Mouse (Mus musculus) cerebellum, adult (tissue): ENCODE data around the gene Chd9.
"Not testable (repeated sequence)": the region's sequence is repeated elsewhere in the genome, so short reads cannot be mapped to it uniquely, and the experiment has no call there.

Source experiments
- ATAC-seq: cut with Nextera tagmentation; 2 replicates; pipeline ENCODE4 v1.9.2; 2017; ENCODE audit warnings: mild to moderate bottlenecking, moderate library complexity, mixed read lengths; ENCODE audit not compliant: insufficient number of reproducible peaks, low FRiP score, low TSS enrichment

The Chd9 gene

GRCm38 (mm10) chr8:90869920-90870777, 42.0 kb downstream of the Chd9 start:
- peak; percentile 54; the same call in 1 of the 2 replicates for ATAC-seq

GRCm38 (mm10) chr8:90871375-90872080, 43.4 kb downstream of the Chd9 start:
- ATAC-seq = no peak

GRCm38 (mm10) chr8:90873051-90873450, 44.9 kb downstream of the Chd9 start:
- no peak for ATAC-seq

- ATAC-seq = peak; percentile 49
Observed at GRCm38 (mm10) chr8:90876213-90876721, 48.1 kb downstream of the Chd9 start.

GRCm38 (mm10) chr8:90876722-90877429, 48.7 kb downstream of the Chd9 start:
- peak; percentile 59 for ATAC-seq

- no peak for ATAC-seq
Observed at GRCm38 (mm10) chr8:90877430-90877975, 49.4 kb downstream of the Chd9 start.

- ATAC-seq = no peak
Observed at GRCm38 (mm10) chr8:90878551-90878950, 50.4 kb downstream of the Chd9 start.

GRCm38 (mm10) chr8:90880041-90880440, 51.9 kb downstream of the Chd9 start:
- no peak for ATAC-seq

GRCm38 (mm10) chr8:90881181-90881580, 53.0 kb downstream of the Chd9 start:
- no peak for ATAC-seq

- ATAC-seq = no peak
Observed at GRCm38 (mm10) chr8:90882088-90882691, 54.0 kb downstream of the Chd9 start.

GRCm38 (mm10) chr8:90885671-90886368, 57.7 kb downstream of the Chd9 start:
- peak; percentile 49; the same call in 1 of the 2 replicates for ATAC-seq

- not testable (repeated sequence) for ATAC-seq
Observed at GRCm38 (mm10) chr8:90886369-90886712, 58.2 kb downstream of the Chd9 start.

- not testable (repeated sequence) for ATAC-seq
Observed at GRCm38 (mm10) chr8:90887328-90887727, 59.2 kb downstream of the Chd9 start.

GRCm38 (mm10) chr8:90891872-90892578, 63.9 kb downstream of the Chd9 start:
- ATAC-seq = peak; percentile 68

- peak; percentile 58; the same call in 1 of the 2 replicates for ATAC-seq
Observed at GRCm38 (mm10) chr8:90892579-90892919, 64.4 kb downstream of the Chd9 start.

GRCm38 (mm10) chr8:90894231-90894914, 66.2 kb downstream of the Chd9 start:
- ATAC-seq = peak; percentile 42; the same call in 1 of the 2 replicates

GRCm38 (mm10) chr8:90897343-90897742, 69.2 kb downstream of the Chd9 start:
- no peak for ATAC-seq

- ATAC-seq = no peak
Observed at GRCm38 (mm10) chr8:90898578-90898977, 70.4 kb downstream of the Chd9 start.
